Mouse (Mus musculus): ENCODE results near the gene Ptpn18.
A peak's percentile ranks its signal among the peaks of the same experiment; 100 is the strongest.

Gene Ptpn18

GRCm38 (mm10) chr1:34518259-34518658 is 58.7 kb downstream of the Ptpn18 start:
- peak; percentile 42 for DNase-seq

GRCm38 (mm10) chr1:34522205-34522849 is 62.8 kb downstream of the Ptpn18 start:
- no peak for DNase-seq

GRCm38 (mm10) chr1:34522850-34523244 is 63.3 kb downstream of the Ptpn18 start:
- no peak for DNase-seq

GRCm38 (mm10) chr1:34523647-34524046 is 64.1 kb downstream of the Ptpn18 start:
- DNase-seq = no peak
